Mouse (Mus musculus): Measurements from ENCODE around the gene Kin.

Kin gene

GRCm38 (mm10) chr2:10108535-10109189 is 28.3 kb downstream of the Kin start:
- DNase-seq (ENCODE audit: low spot score in 2 of 2): no peak

GRCm38 (mm10) chr2:10118751-10119150 is 38.4 kb downstream of the Kin start:
- no peak for DNase-seq (ENCODE audit: low spot score in 2 of 2)

- no peak for DNase-seq (ENCODE audit: low spot score in 2 of 2)
Observed at GRCm38 (mm10) chr2:10119276-10119675, 38.9 kb downstream of the Kin start.

GRCm38 (mm10) chr2:10121826-10122225 is 41.4 kb downstream of the Kin start:
- no peak for DNase-seq (ENCODE audit: low spot score in 2 of 2)

GRCm38 (mm10) chr2:10126122-10126521 is 45.7 kb downstream of the Kin start:
- DNase-seq (ENCODE audit: low spot score in 2 of 2): no peak

GRCm38 (mm10) chr2:10127471-10127870 is 47.1 kb downstream of the Kin start:
- DNase-seq (ENCODE audit: low spot score in 2 of 2): no peak

- no peak for DNase-seq (ENCODE audit: low spot score in 2 of 2)
Observed at GRCm38 (mm10) chr2:10128571-10128970, 48.2 kb downstream of the Kin start.

- peak in 1 of 2 experiments; percentile 53 for DNase-seq (ENCODE audit: low spot score in 2 of 2)
Observed at GRCm38 (mm10) chr2:10130341-10130990, 50.1 kb downstream of the Kin start.

GRCm38 (mm10) chr2:10131296-10131695 is 50.9 kb downstream of the Kin start, which contains the start of gene Itih2:
Gene Itih2 (minus strand): TSS chr2:10131396.
- DNase-seq (ENCODE audit: low spot score in 2 of 2): no peak

- DNase-seq (ENCODE audit: low spot score in 2 of 2): no peak
Observed at GRCm38 (mm10) chr2:10132128-10132527, 51.7 kb downstream of the Kin start.

GRCm38 (mm10) chr2:10133941-10134340 is 53.5 kb downstream of the Kin start:
- no peak for DNase-seq (ENCODE audit: low spot score in 2 of 2)

GRCm38 (mm10) chr2:10137320-10137719 is 56.9 kb downstream of the Kin start:
- no peak for DNase-seq (ENCODE audit: low spot score in 2 of 2)

GRCm38 (mm10) chr2:10140456-10140855 is 60.1 kb downstream of the Kin start:
- DNase-seq (ENCODE audit: low spot score in 2 of 2): no peak
